Comparison of ENCODE assay signal across 22 mouse cellular contexts in the genomic region with DNA sequence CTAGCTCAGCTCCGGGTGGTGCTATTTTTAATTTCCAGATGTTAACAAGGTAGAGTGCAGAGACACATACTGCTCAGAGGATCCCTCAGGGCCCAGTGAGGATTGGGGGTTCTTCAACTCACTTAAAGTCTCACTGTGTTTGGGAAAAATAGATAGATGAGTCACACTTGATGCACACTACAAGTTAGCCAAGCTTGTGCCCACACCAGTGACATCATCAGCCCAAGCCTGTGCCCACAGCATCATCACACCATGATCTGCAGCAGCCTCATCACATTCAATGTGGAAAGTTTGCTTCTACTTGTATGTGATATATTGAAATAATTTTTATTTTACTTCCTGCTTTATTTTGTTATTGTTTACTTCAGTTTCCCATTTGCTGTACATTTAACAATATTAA.
"Had no signal": no experiment of that assay in that cellular context is flagged by ENCODE, and none has a peak within 500 bp of the region (broad histone marks: within the 10 kb centered on the region; RNA-seq: fewer than 3 reads in every experiment).

No protein-coding gene starts in this region.

- ATAC-seq: liver, embryonic 12.5 days; midbrain, embryonic 13.5 days; midbrain, embryonic 16.5 days had no signal

- H3K4me3 ChIP-seq: kidney, embryonic 15.5 days; limb, embryonic 10.5 days; limb, embryonic 13.5 days; liver, embryonic 12.5 days; liver, embryonic 15.5 days; lung, embryonic 15.5 days; megakaryocyte, embryonic 14.5 days; midbrain, embryonic 10.5 days; midbrain, embryonic 13.5 days; myocyte had no signal

- H3K27ac ChIP-seq: kidney, embryonic 15.5 days; limb, embryonic 10.5 days; limb, embryonic 13.5 days; liver, embryonic 12.5 days; liver, embryonic 15.5 days; lung, embryonic 15.5 days; midbrain, embryonic 10.5 days; midbrain, embryonic 13.5 days; stomach, postnatal 0 days had no signal

- H3K4me1 ChIP-seq: kidney, embryonic 15.5 days; limb, embryonic 13.5 days; liver, embryonic 12.5 days; liver, embryonic 15.5 days; lung, embryonic 15.5 days; megakaryocyte, embryonic 14.5 days; midbrain, embryonic 10.5 days; midbrain, embryonic 13.5 days had no signal

- DNase-seq: kidney, adult 11 months; kidney, adult 8-10 months; kidney, postnatal 10 days; kidney, postnatal 36 days; layer of hippocampus, postnatal 36 days; liver; lung, adult 18-20 months; lung, postnatal 10 days; lung, postnatal 36 days; thymus, postnatal 25 days had no signal
